Mouse (Mus musculus) megakaryocyte progenitor cell, adult 5-6 weeks (primary cell): ENCODE measurements around the gene Gas7. TPM values are rescaled to one million over a fixed set of nuclear protein-coding genes. Genes with fewer than 3 reads are reported as not detected.

Source experiments
- ATAC-seq: replicated peaks from 2 replicates; pipeline ENCODE4 v1.8.0; 2016; ENCODE audit warnings: mild to moderate bottlenecking, moderate TSS enrichment, inconsistent platforms; ENCODE audit not compliant: poor library complexity
- total RNA-seq, 2 experiments: library from RNA; stranded (forward) in 1 of 2; stranded (reverse) in 1 of 2; fragments of 157-497, 149-512 nt in 1 of 2; fragments of 200-1000 nt in 1 of 2; gene quantifications; 2 replicates each; pipeline versions ENCODE4 v1.2.3 to v1.2.4; 2015 to 2017

Gene Gas7
- total RNA-seq, 2 experiments from 2014 or later: 10.0 to 13.2 TPM

DNA sequence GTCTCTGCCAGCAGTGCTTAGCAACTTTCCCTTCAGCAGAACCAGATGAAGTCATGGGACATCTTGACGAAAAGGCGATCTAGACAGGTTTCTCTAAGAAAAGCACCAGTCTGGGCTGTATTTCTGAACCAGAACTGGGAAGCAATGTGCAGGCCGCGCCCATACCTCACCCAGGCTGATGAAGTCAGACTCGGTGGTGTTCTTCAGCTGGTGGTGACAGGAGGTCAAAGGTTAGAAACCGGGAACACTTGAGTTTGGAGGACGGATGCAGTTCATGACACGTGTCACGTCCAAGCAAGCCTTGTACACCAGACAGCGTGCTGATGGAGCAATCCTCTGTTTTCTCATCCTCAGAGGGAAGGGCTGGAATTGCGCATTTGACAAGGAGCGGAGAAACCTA, 32.9 kb downstream of the Gas7 start:
- no peak for ATAC-seq

DNA sequence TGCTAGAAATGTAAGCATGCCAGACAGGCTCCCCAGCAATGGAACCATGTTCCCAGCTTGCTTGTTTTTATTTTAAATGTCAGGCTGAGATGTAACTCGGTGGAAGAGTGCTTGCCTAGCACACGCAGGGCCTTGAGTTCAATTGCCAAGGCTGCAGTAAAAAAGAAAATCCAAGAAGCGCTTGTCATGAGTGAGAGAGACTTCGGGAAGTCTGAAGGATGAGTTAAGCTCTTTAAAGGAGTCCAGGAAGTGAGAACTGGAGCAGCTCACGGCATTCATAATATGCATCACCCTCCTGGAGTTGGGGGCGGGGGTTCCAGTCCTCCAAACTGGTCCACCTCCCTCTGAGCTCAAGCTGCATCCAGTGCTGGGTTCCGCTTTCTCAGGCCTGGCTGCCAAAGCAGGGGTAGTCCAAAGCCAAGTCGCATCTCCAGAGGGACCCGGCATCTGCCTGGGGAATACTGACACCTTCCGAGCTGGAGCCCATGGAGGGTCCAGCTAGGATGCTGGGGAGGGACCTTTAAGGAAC, 34.5 kb downstream of the Gas7 start:
- no peak for ATAC-seq

DNA sequence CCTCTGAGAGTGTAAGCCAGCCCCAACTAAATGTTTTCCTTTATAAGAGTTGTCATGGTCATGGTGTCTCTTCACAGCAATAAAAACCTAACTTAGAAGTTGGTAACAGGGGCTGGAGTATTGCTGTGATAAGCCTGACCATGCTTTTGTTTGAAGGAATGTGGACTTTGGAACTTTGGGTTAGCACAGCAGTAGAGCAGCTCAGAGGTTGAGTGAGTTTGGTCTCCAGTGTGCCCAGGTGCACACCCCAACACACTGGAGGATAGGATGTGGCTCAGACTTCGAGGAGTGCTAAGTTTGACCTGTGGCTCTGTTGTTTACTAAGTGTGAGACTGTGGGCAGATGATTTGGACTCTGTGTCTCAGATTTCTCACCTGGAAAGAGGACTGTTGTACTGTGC, 41.6 kb downstream of the Gas7 start:
- no peak for ATAC-seq

GRCm38 (mm10) chr11:67500115-67500514, 44.9 kb downstream of the Gas7 start:
- no peak for ATAC-seq

DNA sequence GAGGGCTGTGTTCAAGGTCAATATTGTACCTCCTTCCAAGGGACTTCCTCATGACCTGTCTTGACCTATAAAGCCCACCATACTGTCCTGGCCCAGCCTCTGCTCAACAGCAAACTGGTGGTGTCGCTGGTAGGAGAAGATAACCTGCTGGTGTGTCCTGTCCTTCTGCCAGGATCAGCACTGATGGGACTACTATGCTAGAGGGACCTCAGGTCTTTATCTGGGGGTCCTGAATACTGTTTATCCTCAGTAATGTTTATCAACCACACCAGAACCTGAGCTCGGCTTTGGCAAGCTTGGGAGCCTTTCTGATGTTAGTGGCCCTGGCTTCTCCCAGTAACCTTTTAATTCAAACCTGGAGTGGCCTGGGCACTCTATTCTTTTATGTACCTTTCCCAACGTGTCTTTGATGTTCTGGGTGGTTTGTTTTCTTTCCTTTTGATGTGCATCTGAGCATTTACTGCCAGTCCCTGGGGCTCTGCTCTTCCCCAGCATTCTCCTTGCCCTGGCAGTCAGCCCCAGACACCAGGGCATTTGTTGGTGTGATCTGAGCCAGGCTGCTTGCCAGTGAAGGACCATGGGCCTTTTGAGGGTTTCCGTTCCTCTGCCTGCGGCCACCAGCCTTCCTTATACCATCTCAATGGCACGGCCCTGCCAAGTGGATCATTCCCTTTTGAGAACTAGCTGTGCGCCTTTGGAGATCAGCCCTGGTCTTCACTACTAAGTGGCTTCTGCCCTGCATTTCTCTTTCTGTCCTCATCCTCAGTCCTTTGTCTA, 46.4 kb downstream of the Gas7 start:
- ATAC-seq: peak; percentile 80

GRCm38 (mm10) chr11:67509219-67509876, 54.1 kb downstream of the Gas7 start:
- ATAC-seq: no peak

GRCm38 (mm10) chr11:67510831-67511230, 55.6 kb downstream of the Gas7 start:
- no peak for ATAC-seq

DNA sequence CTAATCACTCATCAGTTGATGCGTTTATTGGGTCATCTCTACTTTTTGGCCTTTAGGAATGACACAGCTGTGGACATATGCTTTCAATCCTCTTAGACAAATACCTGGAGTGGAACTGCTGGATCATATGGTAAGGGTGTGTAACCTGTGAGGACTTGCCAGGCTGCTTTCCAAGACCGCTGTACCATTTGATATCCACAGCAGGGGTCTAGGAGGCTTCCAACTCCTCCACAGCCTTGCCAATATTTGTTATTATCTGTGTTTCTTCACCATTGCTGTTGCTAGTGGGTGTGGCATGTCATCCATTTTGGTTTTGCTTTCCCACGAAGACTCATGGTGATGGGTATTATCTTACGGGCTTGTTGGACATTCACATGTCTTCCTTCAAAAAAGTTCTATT, 57.8 kb downstream of the Gas7 start:
- no peak for ATAC-seq

DNA sequence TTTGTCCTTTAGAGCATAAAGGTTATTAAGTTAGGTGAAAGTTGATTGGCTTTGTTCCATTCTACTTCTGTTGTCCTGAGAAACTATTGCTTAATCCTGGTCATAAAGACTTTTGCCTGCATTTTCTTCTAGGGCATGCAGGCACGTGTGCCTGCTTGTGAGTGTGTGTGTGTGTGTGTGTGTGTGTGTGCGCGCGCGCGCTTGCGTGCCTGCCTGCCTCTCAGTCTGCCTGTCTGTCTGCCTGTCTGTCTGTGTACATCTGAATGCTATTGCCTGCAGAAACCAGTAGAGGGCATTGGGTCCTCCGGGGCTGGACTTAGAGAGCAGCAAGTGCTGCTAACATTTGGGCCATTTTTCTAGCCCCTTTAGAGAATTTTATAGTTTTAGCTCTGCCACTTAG, 59.2 kb downstream of the Gas7 start:
- peak; percentile 90 for ATAC-seq

- ATAC-seq: no peak
Observed at GRCm38 (mm10) chr11:67515020-67515911, 60.0 kb downstream of the Gas7 start.

- no peak for ATAC-seq
Observed at GRCm38 (mm10) chr11:67515912-67516305, 60.7 kb downstream of the Gas7 start.

DNA sequence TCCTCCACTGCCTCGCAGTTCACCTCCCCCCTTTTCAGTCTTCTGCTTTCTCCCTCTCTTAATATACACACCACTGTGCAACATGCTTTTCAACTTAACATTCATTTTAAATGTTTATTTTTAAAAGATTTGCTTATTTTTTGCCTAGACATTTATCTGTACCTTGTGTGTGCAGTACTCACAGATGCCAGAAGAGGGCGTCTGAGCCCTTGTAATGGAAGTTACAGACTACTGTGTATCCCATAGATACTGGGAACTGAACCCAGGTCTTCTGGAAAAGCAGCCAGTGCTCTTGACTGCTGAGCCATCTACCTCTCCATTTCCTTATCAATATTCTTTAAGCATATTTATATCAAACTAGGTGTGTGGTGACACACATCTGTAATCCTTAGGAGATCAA, 62.5 kb downstream of the Gas7 start:
- ATAC-seq: no peak

DNA sequence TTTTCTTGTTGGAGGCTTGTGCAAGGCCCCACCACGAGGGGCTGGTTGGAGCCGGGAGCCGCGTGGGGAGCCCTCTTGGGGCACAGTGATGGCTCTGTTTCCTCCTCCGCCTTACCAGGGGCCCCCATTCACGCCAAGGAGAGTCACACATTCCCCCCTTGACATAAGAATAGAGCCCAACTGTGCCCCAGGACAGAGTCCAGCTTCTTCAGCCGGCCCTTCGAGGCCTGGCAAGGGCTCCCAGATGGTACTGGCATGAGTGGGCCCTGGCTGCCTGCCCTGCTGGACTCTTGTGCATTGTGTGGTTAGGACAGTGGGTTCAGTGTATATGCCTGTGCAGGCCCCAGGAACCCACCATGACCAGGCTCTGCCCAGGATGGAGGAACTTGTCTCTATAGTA, 63.7 kb downstream of the Gas7 start:
- ATAC-seq: no peak

DNA sequence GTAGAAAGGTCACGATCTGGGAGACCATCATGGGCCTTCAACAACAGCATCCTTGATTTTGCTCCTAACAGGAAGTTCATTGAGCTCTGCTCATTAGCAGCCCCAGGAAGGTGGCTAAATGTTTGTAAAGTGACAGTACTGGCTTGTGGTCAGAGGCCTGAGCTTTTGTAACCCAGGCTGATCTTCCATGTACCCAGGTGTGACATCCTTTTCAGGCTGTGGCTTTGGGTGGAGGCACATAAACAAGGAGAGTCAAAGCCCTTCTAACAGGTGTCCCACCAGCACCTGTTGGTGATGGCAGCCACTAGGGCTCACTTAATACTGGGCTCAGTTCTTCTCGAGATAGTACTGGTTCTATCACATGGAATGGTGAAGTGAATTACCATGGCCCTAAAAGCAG, 67.4 kb downstream of the Gas7 start:
- ATAC-seq: no peak

DNA sequence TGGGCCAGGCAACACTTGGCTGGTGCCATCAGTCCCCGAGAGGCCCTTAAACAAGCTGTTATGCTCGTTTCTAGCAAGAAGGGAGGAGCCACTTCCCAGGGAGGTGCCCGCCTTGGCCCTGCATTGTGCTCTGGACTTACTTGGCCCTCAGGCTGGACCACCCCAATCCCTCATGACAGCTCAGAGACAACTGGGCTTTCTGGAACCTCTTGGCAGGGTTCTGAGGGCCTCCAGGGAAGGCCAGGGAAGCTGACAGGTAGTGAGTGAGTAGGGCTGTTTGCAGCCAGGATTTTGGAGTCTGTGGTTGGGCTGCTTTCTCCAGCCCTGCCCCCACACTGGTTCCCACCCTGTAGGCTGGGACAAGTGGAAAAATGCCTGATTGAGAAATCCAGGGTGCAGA, 68.6 kb downstream of the Gas7 start:
- no peak for ATAC-seq

DNA sequence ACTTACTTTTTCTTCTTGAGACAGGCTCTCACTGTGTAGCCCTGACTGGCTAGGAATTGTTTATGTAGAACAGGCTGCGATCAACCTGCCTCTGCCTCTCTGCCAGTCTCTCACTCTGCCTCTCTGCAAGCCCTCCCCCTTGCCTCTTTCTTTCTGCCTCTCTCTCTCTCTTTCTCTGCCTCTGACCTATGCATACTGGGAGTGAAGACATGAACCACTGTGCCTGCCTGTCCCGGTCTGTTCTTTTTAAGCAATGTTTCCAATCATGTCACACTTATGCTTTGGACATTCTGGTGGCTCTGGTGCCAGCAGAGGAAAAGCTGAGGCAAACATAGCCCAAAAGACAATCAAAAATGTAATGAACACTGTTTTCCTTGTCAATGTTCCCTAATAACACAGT, 69.5 kb downstream of the Gas7 start:
- no peak for ATAC-seq

DNA sequence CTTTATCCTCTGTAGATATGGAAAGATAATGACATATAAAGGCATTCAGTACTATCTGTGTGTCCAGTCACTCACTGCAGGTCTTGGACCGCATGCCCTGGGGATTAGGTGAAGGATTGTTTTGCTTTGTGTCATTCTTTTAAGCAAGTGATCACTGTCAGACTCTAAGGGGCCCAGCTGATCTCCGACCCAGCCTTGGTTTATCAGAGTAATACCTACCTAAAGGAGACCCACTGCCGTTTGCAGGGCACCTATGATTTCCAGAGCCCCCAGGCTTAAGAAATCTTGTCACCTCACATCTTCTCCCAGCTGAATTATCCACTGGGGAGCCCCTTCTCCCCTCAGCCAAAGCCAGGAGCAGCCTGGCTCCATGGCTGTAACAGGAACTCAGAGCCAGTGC, 70.6 kb downstream of the Gas7 start:
- ATAC-seq: no peak

GRCm38 (mm10) chr11:67526621-67527545, 71.6 kb downstream of the Gas7 start:
- peak; percentile 95 for ATAC-seq

GRCm38 (mm10) chr11:67531286-67531685, 76.0 kb downstream of the Gas7 start:
- ATAC-seq: no peak

- no peak for ATAC-seq
Observed at GRCm38 (mm10) chr11:67531926-67532565, 76.8 kb downstream of the Gas7 start.
